Mouse (Mus musculus) stomach, postnatal 0 days (tissue): ENCODE measurements at regions not wholly inside any gene's neighbourhood (a gene's known extent, or its start where the extent isn't known, plus 50 kb on each side); places are given as distances from the start of the nearest gene placed in this dataset.

Source experiments
- CTCF ChIP-seq: IDR thresholded peaks from 2 replicates; pipeline ENCODE4 v1.5.1; 2016; ENCODE audit warnings: antibody characterized with exemption, low read depth, mild to moderate bottlenecking, moderate library complexity
- EP300 ChIP-seq: optimal IDR thresholded peaks from 2 replicates; pipeline ENCODE3; 2016; ENCODE audit warnings: antibody characterized with exemption

DNA sequence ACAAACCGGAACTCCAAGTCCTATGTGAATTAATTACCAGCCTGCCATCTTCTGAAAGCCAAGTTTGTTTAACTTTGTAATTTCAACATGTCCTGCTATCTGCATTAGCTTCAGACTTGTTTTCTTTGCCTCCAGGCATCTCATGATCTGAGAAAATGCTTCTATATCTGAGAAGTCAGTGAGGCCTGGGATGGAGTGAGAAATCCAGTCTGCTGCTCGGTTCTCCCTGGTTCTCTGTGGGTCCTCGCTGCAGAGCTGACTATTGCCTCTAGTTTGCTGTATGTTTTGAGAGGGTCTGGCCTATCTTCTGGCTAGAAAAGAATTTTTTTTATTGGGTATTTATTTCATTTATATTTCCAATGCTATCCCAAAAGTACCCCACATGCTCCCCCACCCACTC is 57.0 kb downstream of the Mex3b start:
- TF ChIP-seq CTCF (no peak), EP300 (no peak)
